Mouse (Mus musculus) lung, postnatal 0 days (tissue): ENCODE results near the gene D930048N14Rik.

Experiments used
- CTCF ChIP-seq: IDR thresholded peaks from 2 replicates; pipeline ENCODE4 v1.5.1; 2016; ENCODE audit warnings: antibody characterized with exemption, mild to moderate bottlenecking
- EP300 ChIP-seq: IDR thresholded peaks from 2 replicates; pipeline ENCODE4 v1.6.1; 2016; ENCODE audit warnings: antibody characterized with exemption, mild to moderate bottlenecking, control low read depth

DNA sequence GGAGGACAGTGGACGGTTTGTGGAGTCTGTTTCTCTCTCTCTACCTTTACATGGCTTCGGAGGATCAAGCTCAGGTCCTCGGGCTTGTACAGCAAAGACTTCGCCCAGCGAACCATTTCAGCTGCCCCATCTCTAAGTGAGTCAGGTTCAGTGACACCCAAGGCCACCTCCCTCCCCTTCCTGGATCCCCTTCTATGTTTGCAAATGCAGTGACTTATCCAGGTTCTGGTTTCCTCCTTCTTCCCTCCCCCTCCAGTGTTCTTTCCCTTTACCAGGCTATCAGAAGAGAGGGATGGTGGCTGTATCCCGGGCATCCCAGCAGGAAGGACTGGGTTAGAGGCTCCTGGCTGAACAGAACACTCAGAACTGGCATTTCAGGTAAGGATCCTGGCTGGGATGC, 3.0 kb downstream of the D930048N14Rik start:
- TF ChIP-seq CTCF, result no peak
- no peak for TF ChIP-seq EP300
